Mouse (Mus musculus) E14TG2a.4 (cell line): ENCODE results near the gene Katnal1.

ENCODE experiments used
- CTCF ChIP-seq: conservative IDR thresholded peaks from 2 replicates; pipeline ENCODE4 v1.5.1; 2014; ENCODE audit warnings: low read length
- NANOG ChIP-seq: IDR thresholded peaks from 2 replicates; pipeline ENCODE4 v1.6.1; 2014; ENCODE audit warnings: borderline replicate concordance, low read length, mixed read lengths

GRCm38 (mm10) chr5:148866571-148866970, 62.5 kb downstream of the Katnal1 start:
- TF ChIP-seq CTCF (no peak), NANOG (no peak)
